Mouse (Mus musculus): ENCODE results near the gene Rpp25. TPM values are rescaled to one million over a fixed set of nuclear protein-coding genes. Genes with fewer than 3 reads are reported as not detected.

Gene Rpp25
- total RNA-seq, 1 experiment: 48.7 TPM

- TF ChIP-seq CHD2 (IDR thresholded peaks at IDR 0.05; ENCODE audit: low read depth, low read length) (0 out of 2 replicates have a peak, but pooled peaks have one; percentile 44), HCFC1 (IDR thresholded peaks at IDR 0.05; ENCODE audit: borderline replicate concordance, insufficient read depth, low read length) (no peak), MAFK (IDR thresholded peaks at IDR 0.05; ENCODE audit: insufficient read depth, low read depth, low read length) (no peak), ZNF384 (IDR thresholded peaks at IDR 0.05; ENCODE audit: low read depth, low read length) (no peak), ZC3H11A (IDR thresholded peaks at IDR 0.05; ENCODE audit: borderline replicate concordance, low read depth, low read length) (no peak)
- H3K27ac ChIP-seq (ENCODE audit: insufficient read depth, low read depth, low read length, poor library complexity, severe bottlenecking): no peak overlapping the region; the same call in 1 of the 2 replicates
- no peaks in the 10 kb centered on the region for H3K9me3 ChIP-seq (ENCODE audit: control insufficient read depth, insufficient read depth, low read depth, low read length)
- in situ Hi-C loops (cut with MboI; ENCODE audit: low sequenced_read_pairs in 2 of 2, unreplicated experiment in 2 of 2): no loop called here
- H3K4me3 ChIP-seq (ENCODE audit: insufficient read depth in 1 of 2, low read depth in 1 of 2, low read length in 2 of 2, poor library complexity in 1 of 2, severe bottlenecking in 1 of 2): peak overlapping the region in 1 of 2 experiments; percentile 1; a peak in 2 of 4 replicates
- peaks cover 7 to 8% of the 10 kb centered on the region in 2 experiments for H3K4me1 ChIP-seq (ENCODE audit: control insufficient read depth in 2 of 2, insufficient read depth in 2 of 2, low read length in 2 of 2, poor library complexity in 1 of 2)
- H3K9ac ChIP-seq (ENCODE audit: insufficient read depth, low read depth, low read length, poor library complexity, severe bottlenecking): no peak overlapping the region
- no peak for DNase-seq (ENCODE audit: low read depth, low spot score)
- H3K36me3 ChIP-seq (ENCODE audit: control insufficient read depth, insufficient read depth, low read length, poor library complexity, severe bottlenecking): peaks cover 2% of the 10 kb centered on the region
Measured at GRCm38 (mm10) chr9:57523754-57524153, 19.9 kb downstream of the Rpp25 start.

GRCm38 (mm10) chr9:57524439-57524838 lies 20.6 kb downstream of the Rpp25 start:
- Histone ChIP-seq H3K36me3 (ENCODE audit: control insufficient read depth, insufficient read depth, low read length, poor library complexity, severe bottlenecking) (peaks cover 4% of the 10 kb centered on the region), H3K4me1 (ENCODE audit: control insufficient read depth in 2 of 2, insufficient read depth in 2 of 2, low read length in 2 of 2, poor library complexity in 1 of 2) (peaks cover 7 to 8% of the 10 kb centered on the region in 2 experiments), H3K4me3 (ENCODE audit: insufficient read depth in 1 of 2, low read depth in 1 of 2, low read length in 2 of 2, poor library complexity in 1 of 2, severe bottlenecking in 1 of 2) (peak overlapping the region in 1 of 2 experiments; percentile 2; a peak in 1 of 4 replicates), H3K9me3 (ENCODE audit: control insufficient read depth, insufficient read depth, low read depth, low read length) (no peaks in the 10 kb centered on the region), H3K9ac (ENCODE audit: insufficient read depth, low read depth, low read length, poor library complexity, severe bottlenecking) (peak overlapping the region; percentile 30; the same call in 1 of the 2 replicates), H3K27ac (ENCODE audit: insufficient read depth, low read depth, low read length, poor library complexity, severe bottlenecking) (no peak overlapping the region)
- DNase-seq (ENCODE audit: low read depth, low spot score): no peak
- TF ChIP-seq MAFK (IDR thresholded peaks at IDR 0.05; ENCODE audit: insufficient read depth, low read depth, low read length) (no peak), CHD2 (IDR thresholded peaks at IDR 0.05; ENCODE audit: low read depth, low read length) (no peak), HCFC1 (IDR thresholded peaks at IDR 0.05; ENCODE audit: borderline replicate concordance, insufficient read depth, low read length) (no peak), ZC3H11A (IDR thresholded peaks at IDR 0.05; ENCODE audit: borderline replicate concordance, low read depth, low read length) (no peak), ZNF384 (IDR thresholded peaks at IDR 0.05; ENCODE audit: low read depth, low read length) (no peak)
- in situ Hi-C loops (cut with MboI; ENCODE audit: low sequenced_read_pairs in 2 of 2, unreplicated experiment in 2 of 2): no loop called here

GRCm38 (mm10) chr9:57525516-57525915 lies 21.7 kb downstream of the Rpp25 start:
- peaks cover 4% of the 10 kb centered on the region for H3K36me3 ChIP-seq (ENCODE audit: control insufficient read depth, insufficient read depth, low read length, poor library complexity, severe bottlenecking)
- no peak overlapping the region for H3K27ac ChIP-seq (ENCODE audit: insufficient read depth, low read depth, low read length, poor library complexity, severe bottlenecking)
- no peak for TF ChIP-seq HCFC1 (IDR thresholded peaks at IDR 0.05; ENCODE audit: borderline replicate concordance, insufficient read depth, low read length)
- TF ChIP-seq MAFK (IDR thresholded peaks at IDR 0.05; ENCODE audit: insufficient read depth, low read depth, low read length): no peak
- TF ChIP-seq ZC3H11A (IDR thresholded peaks at IDR 0.05; ENCODE audit: borderline replicate concordance, low read depth, low read length): no peak
- H3K9ac ChIP-seq (ENCODE audit: insufficient read depth, low read depth, low read length, poor library complexity, severe bottlenecking): no peak overlapping the region
- H3K9me3 ChIP-seq (ENCODE audit: control insufficient read depth, insufficient read depth, low read depth, low read length): no peaks in the 10 kb centered on the region
- no peak for DNase-seq (ENCODE audit: low read depth, low spot score)
- H3K4me3 ChIP-seq (ENCODE audit: insufficient read depth in 1 of 2, low read depth in 1 of 2, low read length in 2 of 2, poor library complexity in 1 of 2, severe bottlenecking in 1 of 2): no peak overlapping the region
- H3K4me1 ChIP-seq (ENCODE audit: control insufficient read depth in 2 of 2, insufficient read depth in 2 of 2, low read length in 2 of 2, poor library complexity in 1 of 2): peaks cover 7 to 8% of the 10 kb centered on the region in 2 experiments
- in situ Hi-C loops (cut with MboI; ENCODE audit: low sequenced_read_pairs in 2 of 2, unreplicated experiment in 2 of 2): no loop called here

DNA sequence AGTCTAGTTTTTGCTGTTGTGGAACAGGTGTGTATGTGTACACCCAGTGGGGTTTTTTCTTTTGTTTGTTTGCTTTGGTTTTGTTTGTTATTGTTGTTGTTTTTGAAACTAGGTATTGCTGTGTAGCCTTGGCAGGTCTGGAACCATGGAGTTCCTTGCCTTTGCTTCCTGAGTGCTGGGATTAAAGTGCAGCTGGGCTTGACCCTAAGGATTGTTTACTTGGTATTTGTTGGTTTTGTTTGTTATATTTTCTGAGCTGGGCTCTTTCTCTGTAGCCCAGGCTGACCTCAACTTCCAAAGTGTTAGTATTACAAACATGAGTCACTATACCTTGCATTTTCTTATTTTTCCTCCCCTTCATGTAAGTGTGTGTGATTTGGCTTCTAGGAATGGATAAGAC lies 22.6 kb downstream of the Rpp25 start:
- H3K4me3 ChIP-seq (ENCODE audit: insufficient read depth in 1 of 2, low read depth in 1 of 2, low read length in 2 of 2, poor library complexity in 1 of 2, severe bottlenecking in 1 of 2): no peak overlapping the region
- TF ChIP-seq CHD2 (IDR thresholded peaks at IDR 0.05; ENCODE audit: low read depth, low read length) (no peak), ZC3H11A (IDR thresholded peaks at IDR 0.05; ENCODE audit: borderline replicate concordance, low read depth, low read length) (no peak), HCFC1 (IDR thresholded peaks at IDR 0.05; ENCODE audit: borderline replicate concordance, insufficient read depth, low read length) (no peak), MAFK (IDR thresholded peaks at IDR 0.05; ENCODE audit: insufficient read depth, low read depth, low read length) (no peak), ZNF384 (IDR thresholded peaks at IDR 0.05; ENCODE audit: low read depth, low read length) (no peak)
- H3K9ac ChIP-seq (ENCODE audit: insufficient read depth, low read depth, low read length, poor library complexity, severe bottlenecking): no peak overlapping the region
- no peaks in the 10 kb centered on the region for H3K9me3 ChIP-seq (ENCODE audit: control insufficient read depth, insufficient read depth, low read depth, low read length)
- peaks cover 7 to 8% of the 10 kb centered on the region in 2 experiments for H3K4me1 ChIP-seq (ENCODE audit: control insufficient read depth in 2 of 2, insufficient read depth in 2 of 2, low read length in 2 of 2, poor library complexity in 1 of 2)
- DNase-seq (ENCODE audit: low read depth, low spot score): no peak
- H3K27ac ChIP-seq (ENCODE audit: insufficient read depth, low read depth, low read length, poor library complexity, severe bottlenecking): no peak overlapping the region
- H3K36me3 ChIP-seq (ENCODE audit: control insufficient read depth, insufficient read depth, low read length, poor library complexity, severe bottlenecking): peaks cover 8% of the 10 kb centered on the region
- in situ Hi-C loops (cut with MboI; ENCODE audit: low sequenced_read_pairs in 2 of 2, unreplicated experiment in 2 of 2): no loop called here

GRCm38 (mm10) chr9:57531946-57532345 lies 28.1 kb downstream of the Rpp25 start:
- no peak overlapping the region for H3K9ac ChIP-seq (ENCODE audit: insufficient read depth, low read depth, low read length, poor library complexity, severe bottlenecking)
- no peak overlapping the region for H3K4me3 ChIP-seq (ENCODE audit: insufficient read depth in 1 of 2, low read depth in 1 of 2, low read length in 2 of 2, poor library complexity in 1 of 2, severe bottlenecking in 1 of 2)
- H3K4me1 ChIP-seq (ENCODE audit: control insufficient read depth in 2 of 2, insufficient read depth in 2 of 2, low read length in 2 of 2, poor library complexity in 1 of 2): no peaks in the 10 kb centered on the region
- no peak overlapping the region for H3K27ac ChIP-seq (ENCODE audit: insufficient read depth, low read depth, low read length, poor library complexity, severe bottlenecking)
- peaks cover 18% of the 10 kb centered on the region for H3K36me3 ChIP-seq (ENCODE audit: control insufficient read depth, insufficient read depth, low read length, poor library complexity, severe bottlenecking)
- no peaks in the 10 kb centered on the region for H3K9me3 ChIP-seq (ENCODE audit: control insufficient read depth, insufficient read depth, low read depth, low read length)
- in situ Hi-C loops (cut with MboI; ENCODE audit: low sequenced_read_pairs in 2 of 2, unreplicated experiment in 2 of 2): no loop called here
- DNase-seq (ENCODE audit: low read depth, low spot score): no peak
- TF ChIP-seq HCFC1 (IDR thresholded peaks at IDR 0.05; ENCODE audit: borderline replicate concordance, insufficient read depth, low read length): no peak
- TF ChIP-seq ZNF384 (IDR thresholded peaks at IDR 0.05; ENCODE audit: low read depth, low read length): no peak
- no peak for TF ChIP-seq ZC3H11A (IDR thresholded peaks at IDR 0.05; ENCODE audit: borderline replicate concordance, low read depth, low read length)
- TF ChIP-seq CHD2 (IDR thresholded peaks at IDR 0.05; ENCODE audit: low read depth, low read length): no peak
- TF ChIP-seq MAFK (IDR thresholded peaks at IDR 0.05; ENCODE audit: insufficient read depth, low read depth, low read length): no peak
